Mouse (Mus musculus): ENCODE results near the gene Capn7. TPM values are rescaled to one million over a fixed set of nuclear protein-coding genes. Genes with fewer than 3 reads are reported as not detected.

Capn7 gene
- polyA plus RNA-seq, 1 experiment from 2014 or later, result 37.8 TPM

GRCm38 (mm10) chr14:31367951-31368350 lies 31.5 kb downstream of the Capn7 start:
- Histone ChIP-seq H3K4me3 (replicated peaks) (no peak overlapping the region), H3K27ac (no peak overlapping the region), H3K4me2 (no peak overlapping the region), H3K27me3 (replicated peaks) (no peaks in the 10 kb centered on the region), H3K4me1 (no peaks in the 10 kb centered on the region), H3K36me3 (peaks cover 28% of the 10 kb centered on the region), H3K9ac (no peak overlapping the region), H3K9me3 (no peaks in the 10 kb centered on the region)
- WGBS, result 87% methylated on average over 7 of the region's 7 CpGs
- no peak for ATAC-seq (ENCODE audit: insufficient read depth, low FRiP score, low read depth)

GRCm38 (mm10) chr14:31369377-31369776 lies 32.9 kb downstream of the Capn7 start:
- H3K36me3 ChIP-seq, result peaks cover 26% of the 10 kb centered on the region; the same call in 1 of the 2 replicates
- H3K9me3 ChIP-seq, result no peaks in the 10 kb centered on the region
- no peak overlapping the region for H3K27ac ChIP-seq
- H3K27me3 ChIP-seq (replicated peaks), result no peaks in the 10 kb centered on the region
- no peak overlapping the region for H3K4me2 ChIP-seq
- no peaks in the 10 kb centered on the region for H3K4me1 ChIP-seq
- H3K4me3 ChIP-seq (replicated peaks), result no peak overlapping the region
- ATAC-seq (ENCODE audit: insufficient read depth, low FRiP score, low read depth), result no peak
- WGBS, result 88% methylated on average over 3 of the region's 3 CpGs
- no peak overlapping the region for H3K9ac ChIP-seq

- H3K36me3 ChIP-seq, result peaks cover 42% of the 10 kb centered on the region
- no peak overlapping the region for H3K4me2 ChIP-seq
- WGBS, result 91% methylated on average over 6 of the region's 6 CpGs
- no peaks in the 10 kb centered on the region for H3K9me3 ChIP-seq
- H3K9ac ChIP-seq, result no peak overlapping the region
- no peaks in the 10 kb centered on the region for H3K27me3 ChIP-seq (replicated peaks)
- H3K27ac ChIP-seq, result no peak overlapping the region
- no peaks in the 10 kb centered on the region for H3K4me1 ChIP-seq
- no peak for ATAC-seq (ENCODE audit: insufficient read depth, low FRiP score, low read depth)
- H3K4me3 ChIP-seq (replicated peaks), result no peak overlapping the region
These were observed 38.0 kb downstream of the Capn7 start for GRCm38 (mm10) chr14:31374390-31374789.

GRCm38 (mm10) chr14:31376331-31376730 lies 39.9 kb downstream of the Capn7 start:
- H3K4me1 ChIP-seq, result no peaks in the 10 kb centered on the region
- no peak overlapping the region for H3K4me2 ChIP-seq
- H3K27ac ChIP-seq, result no peak overlapping the region
- H3K4me3 ChIP-seq (replicated peaks), result no peak overlapping the region
- H3K9me3 ChIP-seq, result no peaks in the 10 kb centered on the region
- H3K9ac ChIP-seq, result no peak overlapping the region
- ATAC-seq (ENCODE audit: insufficient read depth, low FRiP score, low read depth), result no peak
- H3K36me3 ChIP-seq, result peaks cover 36% of the 10 kb centered on the region
- no peaks in the 10 kb centered on the region for H3K27me3 ChIP-seq (replicated peaks)
- 79% methylated on average over 3 of the region's 3 CpGs for WGBS

GRCm38 (mm10) chr14:31382276-31382675 lies 45.8 kb downstream of the Capn7 start:
- Histone ChIP-seq H3K27me3 (replicated peaks) (no peaks in the 10 kb centered on the region), H3K36me3 (peaks cover 8% of the 10 kb centered on the region), H3K4me2 (no peak overlapping the region), H3K27ac (no peak overlapping the region), H3K9ac (no peak overlapping the region), H3K4me1 (peaks cover 21% of the 10 kb centered on the region), H3K9me3 (no peaks in the 10 kb centered on the region), H3K4me3 (replicated peaks) (no peak overlapping the region)
- 81% methylated on average over 8 of the region's 8 CpGs for WGBS
- no peak for ATAC-seq (ENCODE audit: insufficient read depth, low FRiP score, low read depth)

- Histone ChIP-seq H3K9me3 (no peaks in the 10 kb centered on the region), H3K4me2 (no peak overlapping the region), H3K9ac (no peak overlapping the region), H3K4me3 (replicated peaks) (no peak overlapping the region), H3K4me1 (peaks cover 21% of the 10 kb centered on the region), H3K27ac (no peak overlapping the region), H3K36me3 (no peaks in the 10 kb centered on the region), H3K27me3 (replicated peaks) (no peaks in the 10 kb centered on the region)
- ATAC-seq (ENCODE audit: insufficient read depth, low FRiP score, low read depth), result no peak
- WGBS, result 87% methylated on average over 11 of the region's 11 CpGs
These were observed 47.1 kb downstream of the Capn7 start for GRCm38 (mm10) chr14:31383470-31384050.

GRCm38 (mm10) chr14:31384366-31385323 lies 48.2 kb downstream of the Capn7 start:
- peaks cover 21% of the 10 kb centered on the region for H3K4me1 ChIP-seq
- H3K27me3 ChIP-seq (replicated peaks), result no peaks in the 10 kb centered on the region
- WGBS, result 59% methylated on average over 13 of the region's 13 CpGs
- ATAC-seq (ENCODE audit: insufficient read depth, low FRiP score, low read depth), result no peak
- no peaks in the 10 kb centered on the region for H3K9me3 ChIP-seq
- no peaks in the 10 kb centered on the region for H3K36me3 ChIP-seq
- H3K9ac ChIP-seq, result no peak overlapping the region
- peak overlapping the region; percentile 45 for H3K27ac ChIP-seq
- H3K4me3 ChIP-seq (replicated peaks), result no peak overlapping the region
- no peak overlapping the region for H3K4me2 ChIP-seq

- peaks cover 21% of the 10 kb centered on the region for H3K4me1 ChIP-seq
- no peak overlapping the region for H3K4me3 ChIP-seq (replicated peaks)
- H3K27ac ChIP-seq, result peak overlapping the region; percentile 12; the same call in 1 of the 2 replicates
- no peak overlapping the region for H3K4me2 ChIP-seq
- 77% methylated on average over 5 of the region's 5 CpGs for WGBS
- ATAC-seq (ENCODE audit: insufficient read depth, low FRiP score, low read depth), result no peak
- H3K9ac ChIP-seq, result no peak overlapping the region
- H3K27me3 ChIP-seq (replicated peaks), result no peaks in the 10 kb centered on the region
- H3K9me3 ChIP-seq, result no peaks in the 10 kb centered on the region
- H3K36me3 ChIP-seq, result no peaks in the 10 kb centered on the region
These were observed 49.0 kb downstream of the Capn7 start for GRCm38 (mm10) chr14:31385406-31385805.

- WGBS, result 45% methylated on average over 13 of the region's 13 CpGs
- H3K4me2 ChIP-seq, result no peak overlapping the region
- H3K27me3 ChIP-seq (replicated peaks), result no peaks in the 10 kb centered on the region
- H3K36me3 ChIP-seq, result no peaks in the 10 kb centered on the region
- H3K4me1 ChIP-seq, result peaks cover 21% of the 10 kb centered on the region
- no peaks in the 10 kb centered on the region for H3K9me3 ChIP-seq
- no peak overlapping the region for H3K4me3 ChIP-seq (replicated peaks)
- peak; percentile 64 for ATAC-seq (ENCODE audit: insufficient read depth, low FRiP score, low read depth)
- peak overlapping the region; percentile 32; the same call in 1 of the 2 replicates for H3K27ac ChIP-seq
- H3K9ac ChIP-seq, result no peak overlapping the region
These were observed 49.7 kb downstream of the Capn7 start for GRCm38 (mm10) chr14:31385977-31386697.

- Histone ChIP-seq H3K9me3 (no peaks in the 10 kb centered on the region), H3K27ac (no peak overlapping the region), H3K9ac (no peak overlapping the region), H3K27me3 (replicated peaks) (no peaks in the 10 kb centered on the region), H3K4me2 (no peak overlapping the region), H3K36me3 (no peaks in the 10 kb centered on the region), H3K4me3 (replicated peaks) (no peak overlapping the region), H3K4me1 (peaks cover 21% of the 10 kb centered on the region)
- WGBS, result 78% methylated on average over 11 of the region's 11 CpGs
- no peak for ATAC-seq (ENCODE audit: insufficient read depth, low FRiP score, low read depth)
These were observed 51.0 kb downstream of the Capn7 start for GRCm38 (mm10) chr14:31387301-31387981.

GRCm38 (mm10) chr14:31388086-31388872 lies 51.8 kb downstream of the Capn7 start:
- 72% methylated on average over 13 of the region's 13 CpGs for WGBS
- no peak for ATAC-seq (ENCODE audit: insufficient read depth, low FRiP score, low read depth)
- no peak overlapping the region for H3K4me2 ChIP-seq
- H3K4me1 ChIP-seq, result peaks cover 21% of the 10 kb centered on the region
- no peaks in the 10 kb centered on the region for H3K9me3 ChIP-seq
- no peak overlapping the region for H3K27ac ChIP-seq
- H3K9ac ChIP-seq, result no peak overlapping the region
- H3K36me3 ChIP-seq, result no peaks in the 10 kb centered on the region
- H3K4me3 ChIP-seq (replicated peaks), result no peak overlapping the region
- H3K27me3 ChIP-seq (replicated peaks), result no peaks in the 10 kb centered on the region

All from stomach, embryonic 15.5 days (tissue).